Mouse (Mus musculus) retina, postnatal 7 days (tissue): ENCODE results near the gene Elovl2.
"Not testable (repeated sequence)": the region's sequence is repeated elsewhere in the genome, so short reads cannot be mapped to it uniquely, and the experiment has no call there.

Experiments used
- DNase-seq: peaks from one replicate; pipeline ENCODE4 v3.0.0-alpha.2; 2012; ENCODE audit warnings: low read depth, low spot score

Elovl2 gene

DNA sequence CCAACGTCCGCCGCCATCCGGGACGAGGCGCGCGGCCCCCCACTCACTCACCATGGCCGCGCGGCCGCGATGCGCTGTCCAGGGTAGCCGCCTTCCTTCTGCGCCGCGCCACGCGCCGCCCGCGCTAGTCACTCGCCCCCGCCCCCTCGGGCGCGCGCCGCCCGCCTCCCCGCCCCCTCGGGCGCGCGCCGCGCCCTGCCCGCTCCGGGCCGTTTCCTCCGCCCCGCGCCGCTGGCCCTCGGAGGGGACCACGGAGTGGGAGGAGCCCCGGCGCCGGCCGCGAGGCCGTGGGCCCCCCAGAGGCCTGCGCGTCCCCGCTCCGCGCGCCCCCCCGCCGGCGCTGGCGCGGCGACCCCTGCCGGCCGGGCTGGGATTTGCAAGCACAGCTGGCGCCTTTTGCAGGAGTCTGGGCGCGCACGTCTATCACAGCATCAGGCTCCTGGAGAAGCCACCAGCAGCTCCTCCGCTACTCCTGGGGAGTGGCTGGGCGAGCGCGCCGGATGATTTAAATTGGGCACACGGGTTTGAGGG, at the start of gene Elovl2:
Gene Elovl2, minus strand, starts transcription at position 102 of the 531 bp plus-strand sequence.
- peak; percentile 84 for DNase-seq

DNA sequence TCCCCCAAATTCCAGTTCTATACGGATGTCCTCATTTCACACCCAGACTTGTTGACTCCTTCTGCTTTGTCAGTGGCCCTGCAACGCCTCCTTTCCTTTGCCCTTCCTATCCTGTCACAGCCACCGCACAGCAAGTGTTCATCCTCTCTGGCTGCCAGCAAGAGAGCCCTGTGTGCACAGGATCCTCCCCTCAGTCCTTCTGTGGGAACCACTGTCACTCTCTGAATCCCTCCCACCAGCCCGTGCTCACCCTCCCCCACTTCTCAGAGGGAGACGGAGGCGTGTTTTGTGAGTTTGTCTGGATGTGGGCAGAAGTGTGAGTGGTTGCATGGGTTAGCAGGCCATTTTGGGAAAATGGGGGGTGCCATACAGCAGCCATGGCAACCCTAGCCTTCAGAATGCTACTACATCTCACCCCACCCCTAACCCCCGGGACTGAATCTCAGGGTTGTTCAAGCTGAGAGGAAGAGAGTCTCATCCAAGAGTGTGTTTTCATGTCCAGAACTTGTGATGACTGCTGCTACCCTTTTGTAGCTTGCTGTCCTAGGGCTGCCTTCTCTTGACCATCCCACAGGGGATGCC, 47.7 kb upstream of the Elovl2 start:
- DNase-seq: no peak

DNA sequence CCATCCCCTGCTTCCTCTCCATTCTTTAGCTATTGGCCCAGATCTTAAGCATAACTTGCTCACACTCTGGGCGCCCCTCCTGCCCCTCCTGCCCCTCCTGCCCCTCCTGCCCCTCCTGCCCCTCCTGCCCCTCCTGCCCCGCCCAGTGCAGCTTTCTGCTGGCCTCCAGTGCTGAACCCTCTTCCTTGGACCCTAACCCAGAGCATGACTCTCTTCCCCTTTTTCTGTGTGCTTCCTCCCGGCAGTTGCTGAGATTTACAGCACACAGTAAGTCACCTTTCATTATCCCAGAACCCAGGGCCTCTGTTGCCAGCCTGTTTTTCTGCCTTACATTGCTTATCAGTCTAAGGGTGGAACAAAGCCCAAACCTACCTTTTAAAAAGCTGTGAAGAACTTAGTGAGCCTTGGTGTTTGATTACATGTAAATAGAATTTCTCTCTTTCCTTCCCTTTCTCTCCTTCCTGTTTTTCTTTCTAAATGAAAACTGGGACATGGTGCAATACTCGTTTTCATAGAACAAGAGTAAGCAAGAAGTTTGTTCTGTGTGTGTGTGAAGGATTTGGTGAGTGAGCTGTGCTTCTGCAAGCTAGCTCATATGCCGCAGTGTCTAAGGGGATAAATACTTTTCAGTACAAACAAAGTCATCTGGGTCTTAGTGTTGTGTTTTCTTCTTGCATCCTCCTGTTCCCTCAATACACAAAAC, 43.2 kb upstream of the Elovl2 start:
- DNase-seq: no peak

DNA sequence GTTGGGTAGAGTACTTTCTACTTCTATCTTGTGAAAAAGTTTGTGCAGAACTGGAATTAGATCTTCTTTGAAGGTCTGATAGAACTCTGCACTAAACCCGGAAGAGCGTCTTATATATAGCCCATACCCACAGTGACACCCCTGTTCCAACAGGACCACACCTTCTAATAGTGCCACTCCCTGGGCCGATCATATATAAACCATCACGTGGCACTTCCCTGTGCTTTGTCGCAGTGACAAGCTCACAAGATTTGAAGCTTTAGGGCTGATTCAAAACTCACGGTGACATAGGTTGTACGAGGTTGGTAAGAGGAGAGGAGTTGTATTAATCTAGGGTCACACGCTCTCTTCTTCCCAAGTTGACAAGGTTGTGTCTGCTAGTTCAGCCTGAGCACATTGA, 41.4 kb upstream of the Elovl2 start:
- DNase-seq: not testable (repeated sequence)

DNA sequence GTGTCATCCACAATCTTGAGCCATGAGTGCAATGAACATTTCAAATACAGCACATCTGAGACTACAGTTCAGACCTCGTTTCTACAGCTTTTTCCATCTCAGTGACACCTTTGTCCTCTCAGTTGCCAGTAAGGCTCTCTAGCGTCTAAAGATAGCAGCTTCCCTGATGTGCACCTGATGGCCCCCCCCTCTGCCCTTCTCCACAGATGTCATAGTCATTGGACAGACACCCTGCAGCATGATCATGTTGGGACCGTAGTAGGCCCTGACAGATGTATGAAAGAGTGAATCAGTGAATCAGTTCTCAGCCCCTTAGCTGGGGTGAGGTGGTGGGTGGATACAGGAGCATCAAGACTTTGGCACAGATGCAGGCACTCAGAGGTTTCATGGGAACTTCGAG, 37.6 kb upstream of the Elovl2 start:
- no peak for DNase-seq

DNA sequence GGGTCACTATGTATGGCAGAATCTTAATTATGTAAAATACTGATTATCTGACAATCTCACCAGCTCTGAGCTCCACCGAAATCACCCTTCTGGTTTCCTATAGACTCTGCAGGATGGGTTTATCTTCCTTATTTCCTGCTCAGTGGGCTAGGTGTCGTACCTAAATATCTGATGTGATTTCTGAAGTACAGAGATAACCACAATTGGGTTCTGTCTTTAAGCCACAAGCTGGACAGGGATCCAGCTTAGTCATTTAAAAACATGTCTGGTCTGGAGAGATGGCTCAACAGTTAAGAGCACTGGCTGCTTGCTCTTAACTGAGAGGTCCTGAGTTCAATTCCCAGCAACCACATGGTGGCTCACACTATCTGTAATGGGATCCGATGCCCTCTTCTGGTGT, 36.8 kb upstream of the Elovl2 start:
- no peak for DNase-seq

DNA sequence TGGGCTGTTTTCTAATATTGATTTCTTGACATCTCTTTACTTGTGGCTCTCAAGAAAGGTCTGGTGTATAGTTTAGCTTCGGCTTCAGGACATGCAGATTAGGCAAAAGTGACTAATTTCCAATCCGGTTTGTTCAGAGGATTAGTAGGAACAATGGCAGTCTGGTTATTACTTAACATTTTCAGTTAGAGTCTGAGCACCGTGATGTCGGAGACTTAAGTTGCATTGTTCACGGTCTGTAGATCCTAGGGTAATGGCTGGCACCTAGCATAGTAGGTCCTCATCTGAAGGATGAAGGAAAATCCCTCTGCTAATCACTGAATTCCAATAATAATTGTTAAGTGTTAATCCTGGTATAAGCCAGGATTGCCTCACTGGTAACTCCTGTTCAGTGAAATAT, 35.9 kb upstream of the Elovl2 start:
- DNase-seq: no peak

DNA sequence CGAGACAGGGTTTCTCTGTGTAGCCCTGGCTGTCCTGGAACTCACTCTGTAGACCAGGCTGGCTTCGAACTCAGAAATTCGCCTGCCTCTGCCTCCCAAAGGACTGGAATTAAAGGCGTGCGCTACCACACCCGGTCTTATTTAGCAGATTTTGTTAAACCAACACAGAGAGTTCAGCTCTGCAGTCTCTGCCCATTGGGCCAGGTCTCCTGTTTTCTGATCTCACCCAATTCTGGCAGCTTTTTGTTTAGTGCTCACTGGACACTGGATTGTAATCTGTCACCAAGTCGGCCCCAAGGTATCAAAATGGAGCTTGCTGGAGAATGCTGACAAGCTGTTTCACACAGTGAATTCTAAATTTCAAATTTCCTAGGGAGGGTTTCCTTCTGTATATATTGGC, 32.5 kb upstream of the Elovl2 start:
- no peak for DNase-seq

DNA sequence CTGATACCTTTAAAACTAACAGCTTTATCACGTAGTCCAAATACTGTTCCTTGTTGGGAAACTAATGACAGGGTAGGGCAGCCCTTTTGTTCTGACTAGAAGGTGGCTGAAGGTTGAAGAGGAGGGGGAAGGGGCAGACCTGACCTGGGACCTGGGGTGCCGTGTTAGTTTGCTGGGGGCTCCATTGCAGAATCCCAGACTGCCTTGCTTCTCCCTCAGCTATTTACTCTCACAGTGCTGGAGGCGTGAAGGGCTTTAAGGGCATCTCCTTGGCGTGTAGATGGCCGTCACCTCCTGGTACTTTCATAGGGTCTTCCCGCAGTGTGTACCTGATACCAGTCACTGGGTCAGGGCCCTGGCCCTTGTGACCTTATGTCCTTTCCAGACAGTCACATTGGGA, 31.9 kb upstream of the Elovl2 start:
- DNase-seq: no peak

DNA sequence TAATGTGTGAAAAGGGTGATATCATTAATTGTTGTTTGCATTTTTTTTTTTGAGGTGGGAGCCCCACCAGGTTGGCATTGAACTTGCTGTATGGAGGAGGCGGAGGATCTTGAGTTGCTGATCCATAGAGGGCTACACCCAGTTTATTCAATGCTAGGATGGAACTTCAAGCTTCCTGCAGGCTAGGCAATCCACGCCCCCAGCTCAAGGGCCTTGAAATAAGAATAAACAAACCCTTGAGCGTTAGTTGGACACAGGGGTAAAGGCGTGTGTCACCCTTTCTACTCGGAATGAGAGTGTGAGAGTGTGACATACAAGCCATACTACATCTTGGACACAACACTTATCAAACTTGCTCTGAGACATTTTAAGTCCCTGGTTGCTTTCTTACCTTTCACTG, 31.5 kb upstream of the Elovl2 start:
- no peak for DNase-seq

DNA sequence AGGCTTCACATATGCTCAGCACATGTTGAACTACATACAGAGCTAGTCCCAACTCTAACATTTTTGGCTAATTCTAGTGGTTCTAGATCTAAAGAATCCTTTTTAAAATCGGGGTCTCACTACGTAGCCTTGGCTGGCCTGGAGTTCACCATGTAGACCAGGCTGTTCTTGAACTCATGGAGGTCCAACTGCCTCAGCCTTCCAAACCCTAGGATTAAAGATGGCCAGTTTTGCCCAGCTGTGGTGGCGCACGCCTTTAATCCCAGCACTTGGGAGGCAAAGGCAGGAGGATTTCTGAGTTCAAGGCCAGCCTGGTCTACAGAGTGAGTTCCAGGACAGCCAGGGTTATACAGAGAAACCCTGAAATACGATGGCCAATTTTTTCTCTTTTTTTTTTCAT, 31.0 kb upstream of the Elovl2 start:
- not testable (repeated sequence) for DNase-seq

DNA sequence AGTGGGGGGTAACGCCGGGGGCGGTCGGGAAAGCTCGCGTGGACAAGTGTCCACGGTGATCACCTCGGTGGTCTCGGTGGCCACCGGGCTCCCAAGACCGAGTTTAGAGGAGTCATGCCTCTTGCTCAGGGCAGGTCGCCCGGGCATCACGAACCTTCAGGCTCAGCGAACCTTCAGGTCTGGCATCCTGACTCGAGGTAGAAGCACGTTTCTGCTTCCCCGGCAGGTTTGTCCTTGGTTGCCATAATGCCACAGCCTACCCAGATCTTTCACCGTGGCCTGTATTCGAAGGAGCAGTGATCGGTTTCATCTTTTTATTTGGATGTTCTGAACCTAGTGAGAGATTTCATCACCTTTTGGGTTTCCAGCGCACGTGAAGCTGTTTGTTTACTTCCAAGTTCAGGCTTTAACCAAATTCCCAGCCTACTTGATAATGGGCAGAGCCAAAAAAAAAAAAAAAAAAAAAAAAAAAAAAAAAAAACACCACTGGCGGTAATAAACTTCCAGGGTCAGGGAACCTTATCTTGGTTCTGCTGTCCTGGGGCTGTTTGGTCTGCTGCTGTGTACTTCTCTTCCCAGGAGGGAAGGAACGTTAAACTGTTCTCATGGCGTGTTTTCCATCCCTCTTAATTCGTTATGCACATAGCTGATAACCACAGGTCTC, 30.2 kb upstream of the Elovl2 start:
- DNase-seq: no peak

DNA sequence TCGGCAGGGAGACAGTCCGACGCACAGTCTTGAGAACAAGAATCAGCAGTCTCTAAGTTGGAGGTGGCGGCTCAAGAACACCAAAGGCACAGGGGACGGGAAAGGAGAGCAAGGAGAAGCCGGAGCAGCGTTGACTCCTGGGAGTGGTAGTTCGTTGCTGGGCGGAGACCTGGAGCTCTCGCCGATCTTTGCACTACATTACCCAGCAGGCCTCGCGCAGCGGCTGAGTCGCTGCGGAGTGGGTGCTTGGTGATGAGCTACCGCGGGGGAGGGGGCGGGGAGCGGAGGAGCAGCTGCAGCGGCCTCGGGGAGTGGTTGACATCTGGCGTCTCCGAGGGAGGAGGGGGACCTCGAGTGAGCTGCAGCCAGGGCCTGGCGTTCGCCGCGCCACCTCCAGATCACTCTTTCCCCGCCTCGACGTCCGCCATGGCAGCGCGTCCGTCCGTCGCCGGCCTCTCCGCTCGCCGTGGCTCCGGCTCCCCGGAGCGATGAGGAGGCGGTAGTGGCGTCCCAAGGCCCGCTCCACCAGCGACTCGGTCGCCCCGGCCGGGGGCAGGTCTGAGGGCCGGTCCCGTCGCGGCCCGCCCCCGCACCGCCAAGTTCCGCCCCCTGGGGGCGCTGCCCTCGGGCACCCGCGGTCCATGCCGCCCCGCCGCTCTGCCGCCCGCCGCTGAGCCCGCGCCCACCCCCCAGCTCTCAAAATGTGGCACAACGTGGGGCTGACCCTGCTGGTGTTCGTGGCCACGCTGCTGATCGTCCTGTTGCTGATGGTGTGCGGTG, 29.5 kb upstream of the Elovl2 start, which contains the start of gene Smim13:
Gene Smim13, plus strand, starts transcription at position 307 of the 780 bp plus-strand sequence.
- DNase-seq: peak; percentile 94

DNA sequence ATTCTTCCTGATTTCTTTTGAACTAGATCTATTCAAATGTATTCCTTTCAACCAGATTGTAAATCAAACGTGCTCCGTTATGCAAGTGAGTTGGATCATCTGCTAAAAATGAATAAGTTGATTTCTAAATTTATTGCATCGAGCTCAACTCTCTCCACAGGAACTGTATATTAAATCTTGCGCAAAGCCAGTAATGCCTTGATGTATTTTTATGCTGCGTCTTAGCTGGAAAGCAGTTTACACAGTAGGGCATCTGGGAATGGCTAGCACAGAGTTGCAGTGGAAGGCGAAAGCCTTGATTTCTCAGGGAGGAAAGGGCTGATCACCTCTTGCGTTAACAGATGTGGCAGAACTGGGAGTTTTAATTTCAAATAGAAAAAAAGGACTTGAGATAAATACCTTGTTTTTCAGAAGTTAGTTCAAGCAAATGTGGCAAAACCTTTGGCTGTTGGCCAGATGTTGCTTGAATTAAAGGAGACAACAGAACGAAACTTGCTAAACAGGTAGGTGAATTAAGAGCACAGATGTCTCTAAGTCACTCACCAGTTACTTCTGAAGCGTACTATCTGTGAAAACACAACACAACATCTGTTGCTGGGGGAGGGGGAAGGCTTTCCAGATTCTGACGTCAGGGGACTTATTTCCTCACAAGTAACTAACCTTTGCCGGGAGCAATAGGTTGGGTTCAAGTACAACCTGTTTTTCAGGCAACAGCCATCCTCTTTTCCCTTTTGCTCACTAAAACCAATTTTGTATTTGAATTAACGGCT, 28.7 kb upstream of the Elovl2 start:
- no peak for DNase-seq

DNA sequence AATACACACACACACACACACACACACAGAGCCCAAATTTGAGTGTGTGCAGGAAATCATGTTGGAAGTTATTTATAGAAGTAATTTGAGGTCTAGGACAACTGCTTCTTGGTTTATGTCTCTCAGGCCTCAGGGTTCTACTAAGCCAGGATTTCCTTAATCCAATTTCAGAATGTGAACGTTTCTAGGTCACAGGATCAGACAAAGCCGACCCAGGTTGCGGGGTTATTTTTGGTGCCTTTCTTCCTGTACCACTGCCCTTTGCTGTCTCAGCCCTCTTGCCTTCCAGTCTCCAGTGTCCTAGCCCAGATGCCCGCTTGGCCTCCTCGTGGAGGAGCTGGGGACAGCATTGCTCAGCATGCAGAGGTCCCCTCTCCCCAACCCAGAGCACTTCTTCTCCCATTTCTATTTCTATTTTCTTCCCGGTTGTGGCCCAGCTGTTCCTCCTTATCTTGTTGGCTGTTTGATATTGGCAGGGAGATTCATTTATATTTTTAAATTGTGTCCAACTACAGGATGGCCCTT, 24.2 kb upstream of the Elovl2 start:
- DNase-seq: peak; percentile 70

DNA sequence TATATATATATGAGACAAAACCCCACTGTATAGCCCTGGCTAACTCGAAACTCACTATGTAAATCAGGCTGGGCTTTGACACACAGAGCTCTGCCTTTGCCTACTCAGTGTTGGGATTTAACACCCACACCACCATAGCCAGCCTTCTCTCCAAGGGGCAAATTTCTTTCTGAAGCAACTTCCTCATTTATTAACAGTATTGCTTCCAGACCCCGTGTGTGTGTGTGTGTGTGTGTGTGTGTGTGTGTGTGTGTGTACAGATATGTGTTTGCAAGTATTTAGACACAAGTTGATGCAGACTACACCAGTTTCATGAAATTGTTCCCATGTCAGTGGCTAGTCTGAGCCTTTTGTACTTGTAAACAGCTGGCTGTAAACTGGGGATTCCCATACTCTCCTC, 21.4 kb upstream of the Elovl2 start:
- no peak for DNase-seq

DNA sequence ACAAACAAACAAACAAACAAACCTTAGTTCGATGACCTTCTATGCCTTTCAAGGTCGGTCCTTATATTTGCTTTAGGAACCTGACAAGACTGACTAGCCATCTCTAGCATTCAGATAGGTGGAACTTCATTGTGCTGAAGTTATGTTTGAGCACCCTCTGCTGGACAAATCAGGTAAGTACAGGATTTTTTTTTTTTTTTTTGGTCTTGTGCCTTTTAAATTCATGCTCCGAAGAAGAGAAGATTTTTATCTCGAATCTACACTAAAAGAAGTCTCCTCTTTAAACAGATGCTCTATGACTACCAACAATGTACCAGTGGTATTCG, 18.6 kb upstream of the Elovl2 start:
- DNase-seq: no peak

DNA sequence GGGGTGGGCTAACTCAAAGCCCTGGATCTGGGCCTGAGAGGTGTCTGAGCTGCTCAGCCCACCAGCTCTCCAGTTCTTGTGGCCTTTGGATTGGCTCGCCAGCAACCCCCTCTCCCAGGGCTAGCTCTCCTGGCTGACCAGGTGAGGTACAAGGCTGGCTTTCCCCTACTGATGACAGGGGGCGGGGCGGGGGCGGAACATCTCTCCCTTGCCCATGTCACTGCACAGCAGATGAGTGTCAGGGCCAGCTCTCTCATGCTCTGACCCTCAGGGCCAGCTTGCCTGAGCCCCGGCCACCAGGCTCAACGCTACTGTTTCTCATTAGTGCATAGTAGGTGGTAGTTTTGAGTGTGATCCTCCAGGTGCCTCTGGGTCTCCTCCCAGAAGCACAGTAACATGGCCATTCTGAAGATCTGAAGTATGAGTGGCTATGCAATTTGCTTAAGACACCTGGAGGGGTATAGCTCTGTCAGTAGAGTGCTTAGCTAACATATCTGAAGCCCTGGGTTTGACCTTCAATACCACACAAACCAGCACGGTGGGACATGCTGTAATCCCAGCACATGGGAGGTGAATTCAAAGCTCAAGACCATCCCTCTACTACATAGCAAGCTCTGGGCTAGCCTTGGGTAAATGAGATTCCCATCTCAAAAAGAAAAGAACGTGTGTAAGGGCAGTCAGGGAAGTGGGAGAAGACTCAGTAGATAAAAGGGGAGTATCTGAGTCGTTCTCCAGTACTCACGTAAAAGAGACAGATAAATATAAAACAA, 18.0 kb upstream of the Elovl2 start:
- no peak for DNase-seq

DNA sequence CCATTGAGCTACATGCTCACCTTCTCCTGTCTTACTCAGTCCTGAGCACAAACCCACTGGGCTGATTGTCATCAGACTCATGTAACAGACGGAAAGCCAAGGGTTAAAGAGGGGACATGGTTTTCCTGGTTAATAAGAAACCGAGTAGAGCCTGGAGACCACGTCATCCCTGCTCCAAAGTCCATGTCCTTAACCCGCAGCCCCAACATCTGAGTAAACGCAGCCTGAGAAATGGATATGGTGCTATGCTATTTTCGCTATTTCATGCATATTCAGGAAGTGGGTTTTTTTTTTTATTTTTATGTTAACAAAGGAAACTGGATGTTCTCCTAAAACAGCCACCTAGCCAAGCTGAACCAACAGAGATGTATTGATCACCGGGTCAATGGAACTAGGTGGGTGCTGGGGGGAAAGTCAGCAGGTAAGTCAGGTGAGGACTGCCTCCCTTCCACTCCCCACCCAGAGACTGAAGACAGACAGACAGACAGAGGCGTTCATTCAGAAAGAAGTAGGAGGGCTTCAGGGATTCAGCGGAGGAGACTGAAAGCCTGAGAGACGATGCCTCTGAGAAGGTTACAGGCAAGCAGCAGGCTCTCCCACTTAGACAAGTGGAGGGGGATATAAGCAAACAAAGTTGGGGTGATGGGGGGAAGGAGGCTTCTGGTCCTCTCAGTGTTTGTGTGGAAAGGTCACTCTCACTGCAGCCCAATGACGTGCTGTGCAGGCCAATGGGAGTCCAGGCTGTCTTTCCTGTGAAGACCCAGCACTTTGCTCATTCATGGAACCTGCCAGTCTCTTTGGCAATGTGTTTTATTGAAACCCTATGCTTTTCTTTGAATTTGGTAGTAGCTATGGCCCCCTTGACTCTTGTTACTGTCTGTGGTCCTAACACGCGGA, 15.9 kb upstream of the Elovl2 start:
- no peak for DNase-seq
